Mouse (Mus musculus): ENCODE measurements around the gene Mynn. TPM values are rescaled to one million over a fixed set of nuclear protein-coding genes. Genes with fewer than 3 reads are reported as not detected.

Gene Mynn
- polyA plus RNA-seq, 1 experiment from 2014 or later, result 30.7 TPM

- H3K36me3 ChIP-seq (ENCODE audit: insufficient read depth), result no peaks in the 10 kb centered on the region
- peak; percentile 46; the same call in 1 of the 2 replicates for ATAC-seq (ENCODE audit: insufficient read depth)
- no peaks in the 10 kb centered on the region for H3K27me3 ChIP-seq (ENCODE audit: insufficient read depth, low read length)
- H3K4me1 ChIP-seq (ENCODE audit: insufficient read depth), result peaks cover 3% of the 10 kb centered on the region; the same call in 1 of the 2 replicates
- WGBS, result 65% methylated on average over 4 of the region's 4 CpGs
- H3K4me2 ChIP-seq, result no peak overlapping the region
- DNase-seq, result peak; percentile 60
- no peak overlapping the region for H3K4me3 ChIP-seq (ENCODE audit: low read depth, low read length)
- peak; percentile 38 for TF ChIP-seq CTCF (IDR thresholded peaks at IDR 0.05; ENCODE audit: low read depth)
- no peaks in the 10 kb centered on the region for H3K9me3 ChIP-seq (ENCODE audit: low read depth, low read length)
- H3K9ac ChIP-seq, result no peak overlapping the region
- no peak overlapping the region for H3K27ac ChIP-seq (ENCODE audit: low read depth)
Measured at GRCm38 (mm10) chr3:30593719-30594485, 8.0 kb upstream of the Mynn start.

GRCm38 (mm10) chr3:30595111-30595832 is 6.6 kb upstream of the Mynn start:
- H3K4me1 ChIP-seq (ENCODE audit: insufficient read depth), result peaks cover 3% of the 10 kb centered on the region; the same call in 1 of the 2 replicates
- DNase-seq (peak; percentile 66), ATAC-seq (ENCODE audit: insufficient read depth) (peak; percentile 55)
- no peak for TF ChIP-seq CTCF (IDR thresholded peaks at IDR 0.05; ENCODE audit: low read depth)
- H3K9ac ChIP-seq, result peak overlapping the region; percentile 86
- H3K4me2 ChIP-seq, result peak overlapping the region; percentile 74
- no peaks in the 10 kb centered on the region for H3K27me3 ChIP-seq (ENCODE audit: insufficient read depth, low read length)
- H3K4me3 ChIP-seq (ENCODE audit: low read depth, low read length), result peak overlapping the region; percentile 76
- under 1% methylated on average over 62 of the region's 62 CpGs for WGBS
- H3K27ac ChIP-seq (ENCODE audit: low read depth), result peak overlapping the region; percentile 8; the same call in 1 of the 2 replicates
- H3K36me3 ChIP-seq (ENCODE audit: insufficient read depth), result no peaks in the 10 kb centered on the region
- H3K9me3 ChIP-seq (ENCODE audit: low read depth, low read length), result no peaks in the 10 kb centered on the region

DNA sequence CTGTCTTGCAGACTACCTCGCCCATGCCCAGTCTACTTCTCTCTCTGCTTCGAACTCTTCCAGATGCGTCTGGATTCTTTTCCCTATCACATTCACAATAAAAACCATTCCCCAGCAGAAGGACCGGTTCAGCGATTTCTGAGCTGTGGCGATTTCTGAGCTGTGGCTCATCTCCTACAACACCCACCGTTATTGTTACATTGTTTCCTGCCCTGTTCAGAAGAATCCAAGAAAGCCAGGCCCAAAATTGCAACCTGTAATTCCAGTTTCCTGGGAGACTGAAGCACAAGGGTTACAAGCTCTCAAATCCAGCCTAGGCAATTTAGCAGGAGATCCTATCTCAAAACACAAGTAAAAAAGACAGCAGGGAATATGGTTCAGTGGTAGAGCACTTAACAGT is 4.6 kb upstream of the Mynn start:
- WGBS, result 82% methylated on average over 7 of the region's 7 CpGs
- no peaks in the 10 kb centered on the region for H3K9me3 ChIP-seq (ENCODE audit: low read depth, low read length)
- ATAC-seq (ENCODE audit: insufficient read depth) (no peak), DNase-seq (no peak)
- H3K4me2 ChIP-seq, result no peak overlapping the region
- no peak overlapping the region for H3K4me3 ChIP-seq (ENCODE audit: low read depth, low read length)
- no peak for TF ChIP-seq CTCF (IDR thresholded peaks at IDR 0.05; ENCODE audit: low read depth)
- no peaks in the 10 kb centered on the region for H3K27me3 ChIP-seq (ENCODE audit: insufficient read depth, low read length)
- peaks cover 3% of the 10 kb centered on the region; the same call in 1 of the 2 replicates for H3K4me1 ChIP-seq (ENCODE audit: insufficient read depth)
- H3K36me3 ChIP-seq (ENCODE audit: insufficient read depth), result no peaks in the 10 kb centered on the region
- H3K27ac ChIP-seq (ENCODE audit: low read depth), result no peak overlapping the region
- no peak overlapping the region for H3K9ac ChIP-seq

GRCm38 (mm10) chr3:30599711-30600545 is 1.9 kb upstream of the Mynn start, which contains the start of gene Actrt3:
Gene Actrt3, minus strand, starts transcription at chr3:30599939.
- no peak for ATAC-seq (ENCODE audit: insufficient read depth)

DNA sequence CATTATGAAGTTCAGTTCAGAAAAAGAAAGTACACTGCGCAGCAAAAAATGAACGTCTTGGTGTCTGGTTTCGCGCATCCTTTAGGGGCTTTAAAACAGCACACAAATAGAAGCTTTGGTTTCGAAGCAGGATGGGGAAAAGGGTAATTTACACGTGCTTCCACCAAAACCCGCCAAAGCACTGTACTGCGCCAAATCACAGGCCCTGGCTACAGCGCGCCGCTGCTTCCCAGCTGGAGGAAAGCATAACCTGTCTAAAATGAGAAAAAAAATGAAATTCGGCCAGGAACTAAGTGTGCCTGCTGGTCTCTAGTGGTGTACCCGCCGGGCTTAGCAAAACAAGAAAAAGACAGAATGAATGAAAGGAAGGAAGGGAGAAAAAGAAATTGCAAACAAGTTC is 1.1 kb upstream of the Mynn start:
- DNase-seq, result peak; percentile 60
- Histone ChIP-seq H3K9me3 (ENCODE audit: low read depth, low read length) (no peaks in the 10 kb centered on the region), H3K4me2 (peak overlapping the region; percentile 90), H3K9ac (peak overlapping the region; percentile 41), H3K36me3 (ENCODE audit: insufficient read depth) (peaks cover 13% of the 10 kb centered on the region), H3K27ac (ENCODE audit: low read depth) (peak overlapping the region; percentile 55; the same call in 1 of the 2 replicates), H3K4me1 (ENCODE audit: insufficient read depth) (peaks cover 7% of the 10 kb centered on the region), H3K27me3 (ENCODE audit: insufficient read depth, low read length) (no peaks in the 10 kb centered on the region), H3K4me3 (ENCODE audit: low read depth, low read length) (peak overlapping the region; percentile 91)
- ATAC-seq (ENCODE audit: insufficient read depth), result no peak
- WGBS, result 1% methylated on average over 14 of the region's 14 CpGs
- TF ChIP-seq CTCF (IDR thresholded peaks at IDR 0.05; ENCODE audit: low read depth), result no peak

More at GRCm38 (mm10) chr3:30599711-30600545, 1.9 kb upstream of the Mynn start, which contains the start of gene Actrt3:
- peak within 1 kb of the TSS; percentile 91 for H3K4me3 ChIP-seq (ENCODE audit: low read depth, low read length)
- H3K27me3 ChIP-seq (ENCODE audit: insufficient read depth, low read length), result no peaks in the 10 kb centered on the region
- peaks cover 8% of the 10 kb centered on the region for H3K4me1 ChIP-seq (ENCODE audit: insufficient read depth)
- H3K9me3 ChIP-seq (ENCODE audit: low read depth, low read length), result no peaks in the 10 kb centered on the region
- no peak for TF ChIP-seq CTCF (IDR thresholded peaks at IDR 0.05; ENCODE audit: low read depth)
- WGBS, result 2% methylated on average over 32 of the region's 32 CpGs
- peak; percentile 49 for DNase-seq
- peak within 1 kb of the TSS; percentile 90 for H3K4me2 ChIP-seq
- peaks cover 10% of the 10 kb centered on the region for H3K36me3 ChIP-seq (ENCODE audit: insufficient read depth)
- peak within 1 kb of the TSS; percentile 56 for H3K9ac ChIP-seq
- peak within 1 kb of the TSS; percentile 55; the same call in 1 of the 2 replicates for H3K27ac ChIP-seq (ENCODE audit: low read depth)

- peaks cover 5% of the 10 kb centered on the region for H3K4me1 ChIP-seq (ENCODE audit: insufficient read depth)
- H3K4me3 ChIP-seq (ENCODE audit: low read depth, low read length), result peak overlapping the region; percentile 91
- no peak for TF ChIP-seq CTCF (IDR thresholded peaks at IDR 0.05; ENCODE audit: low read depth)
- H3K9ac ChIP-seq, result peak overlapping the region; percentile 41; the same call in 1 of the 2 replicates
- no peak overlapping the region for H3K27ac ChIP-seq (ENCODE audit: low read depth)
- H3K36me3 ChIP-seq (ENCODE audit: insufficient read depth), result peaks cover 17% of the 10 kb centered on the region
- DNase-seq (peak; percentile 95), ATAC-seq (ENCODE audit: insufficient read depth) (peak; percentile 6; the same call in 1 of the 2 replicates)
- peak overlapping the region; percentile 90 for H3K4me2 ChIP-seq
- H3K9me3 ChIP-seq (ENCODE audit: low read depth, low read length), result no peaks in the 10 kb centered on the region
- under 1% methylated on average over 17 of the region's 17 CpGs for WGBS
- no peaks in the 10 kb centered on the region for H3K27me3 ChIP-seq (ENCODE audit: insufficient read depth, low read length)
Measured at GRCm38 (mm10) chr3:30601175-30601574, 690 bp upstream of the Mynn start.

All from lung, embryonic 14.5 days (tissue).